Mouse (Mus musculus): Measurements from ENCODE around the gene Yipf2. TPM values are rescaled to one million over a fixed set of nuclear protein-coding genes. Genes with fewer than 3 reads are reported as not detected.

Gene Yipf2
- polyA plus RNA-seq, 1 experiment from 2014 or later, result 34.0 TPM

- Histone ChIP-seq H3K27me3 (ENCODE audit: control insufficient read depth, insufficient read depth, low read length) (no peaks in the 10 kb centered on the region), H3K9me3 (replicated peaks; ENCODE audit: control insufficient read depth, low read length) (no peaks in the 10 kb centered on the region), H3K36me3 (ENCODE audit: control insufficient read depth, insufficient read depth, low read length) (no peaks in the 10 kb centered on the region), H3K4me3 (replicated peaks; ENCODE audit: low read length) (no peak overlapping the region), H3K9ac (ENCODE audit: low read length) (no peak overlapping the region), H3K4me1 (ENCODE audit: control insufficient read depth, insufficient read depth, low read length) (peaks cover 13% of the 10 kb centered on the region), H3K4me2 (ENCODE audit: low read depth, low read length) (no peak overlapping the region), H3K27ac (ENCODE audit: low read length) (no peak overlapping the region)
- ATAC-seq (ENCODE audit: insufficient read depth, low FRiP score), result no peak
- WGBS, result 71% methylated on average over 7 of the region's 7 CpGs
These were observed 52.5 kb downstream of the Yipf2 start for GRCm38 (mm10) chr9:21539981-21540753.

MicroRNAs within 50 kb of the gene (microRNA counts, 519-probe panel; counts per million panel counts)
- microRNA mmu-miR-1946b, result not detected

Small RNA genes within 50 kb of the gene (microRNA-seq; reads per million reads assigned to microRNA genes)
- not detected for gene Mir1946b

Other genes with a start within 250 kb of the Yipf2 start
- 144 and 147 TPM in 2 replicates for gene Ilf3, start 225.0 kb downstream of the Yipf2 start, polyA plus RNA-seq (2015; fragmentation: Nextera tagmentation; extraction: Ambion mirVana)
- 51.1 and 51.4 TPM in 2 replicates for gene Qtrt1, start 181.0 kb downstream of the Yipf2 start, polyA plus RNA-seq (2015; fragmentation: Nextera tagmentation; extraction: Ambion mirVana)
- gene Dnm2, start 167.9 kb downstream of the Yipf2 start, polyA plus RNA-seq (2015; fragmentation: Nextera tagmentation; extraction: Ambion mirVana), result 81.4 and 97.2 TPM in 2 replicates
- gene Tmed1, start 82.6 kb downstream of the Yipf2 start, polyA plus RNA-seq (2015; fragmentation: Nextera tagmentation; extraction: Ambion mirVana), result 78.5 and 80.6 TPM in 2 replicates
- 5.9 and 6.0 TPM in 2 replicates for gene AB124611, start 66.7 kb downstream of the Yipf2 start, polyA plus RNA-seq (2015; fragmentation: Nextera tagmentation; extraction: Ambion mirVana)
- gene Carm1, start 45.9 kb downstream of the Yipf2 start, polyA plus RNA-seq (2015; fragmentation: Nextera tagmentation; extraction: Ambion mirVana), result 15.6 and 16.1 TPM in 2 replicates
- 19.9 and 22.9 TPM in 2 replicates for gene Timm29, start 106 bp downstream of the Yipf2 start, polyA plus RNA-seq (2015; fragmentation: Nextera tagmentation; extraction: Ambion mirVana)
- 63.2 and 65.0 TPM in 2 replicates for gene Smarca4, start 23.3 kb upstream of the Yipf2 start, polyA plus RNA-seq (2015; fragmentation: Nextera tagmentation; extraction: Ambion mirVana)
- 62.2 and 69.3 TPM in 2 replicates for gene Ldlr, start 130.7 kb upstream of the Yipf2 start, polyA plus RNA-seq (2015; fragmentation: Nextera tagmentation; extraction: Ambion mirVana)
- 83.7 and 87.5 TPM in 2 replicates for gene Spc24, start 167.5 kb upstream of the Yipf2 start, polyA plus RNA-seq (2015; fragmentation: Nextera tagmentation; extraction: Ambion mirVana)
- 11.2 and 11.6 TPM in 2 replicates for gene Kank2, start 205.9 kb upstream of the Yipf2 start, polyA plus RNA-seq (2015; fragmentation: Nextera tagmentation; extraction: Ambion mirVana)
- 6.4 TPM in 2 replicates for gene Angptl8, start 242.7 kb upstream of the Yipf2 start, polyA plus RNA-seq (2015; fragmentation: Nextera tagmentation; extraction: Ambion mirVana)